Mouse (Mus musculus) hindbrain, embryonic 11.5 days (tissue): ENCODE measurements around the gene Pcyt2. TPM values are rescaled to one million over a fixed set of nuclear protein-coding genes. Genes with fewer than 3 reads are reported as not detected.

Experiments
- ATAC-seq: fragments of 200-750 bp; cut with Nextera tagmentation; 2 replicates; pipeline ENCODE4 v1.8.0; 2017; ENCODE audit warnings: mild to moderate bottlenecking, moderate TSS enrichment, moderate library complexity; ENCODE audit not compliant: low FRiP score
- DNase-seq: peaks from one replicate; pipeline ENCODE4 v3.0.0-alpha.2; 2015; ENCODE audit warnings: low spot score
- H3K27ac ChIP-seq: fragments of 300-500 bp; sonication (generic); 2 replicates; pipeline ENCODE4 v1.5.1; 2014; ENCODE audit warnings: mild to moderate bottlenecking, low read depth, low read length
- H3K27me3 ChIP-seq: fragments of 300-500 bp; sonication (generic); 2 replicates; pipeline ENCODE4 v1.6.1; 2014; ENCODE audit warnings: mild to moderate bottlenecking, low read length, moderate library complexity, mixed read lengths; ENCODE audit not compliant: control insufficient read depth, insufficient read depth
- H3K36me3 ChIP-seq: fragments of 300-500 bp; sonication (generic); 2 replicates; pipeline ENCODE4 v1.6.1; 2014; ENCODE audit warnings: mild to moderate bottlenecking, low read length, moderate library complexity, mixed read lengths; ENCODE audit not compliant: control insufficient read depth, insufficient read depth
- H3K4me1 ChIP-seq: fragments of 300-500 bp; sonication (generic); replicated peaks from 2 replicates; pipeline ENCODE4 v1.6.1; 2014; ENCODE audit warnings: low read length, mixed read lengths; ENCODE audit not compliant: control insufficient read depth, insufficient read depth
- H3K4me2 ChIP-seq: fragments of 300-500 bp; sonication (generic); replicated peaks from 2 replicates; pipeline ENCODE4 v1.6.1; 2014; ENCODE audit warnings: mild to moderate bottlenecking, low read depth, low read length
- H3K4me3 ChIP-seq: fragments of 300-500 bp; sonication (generic); 2 replicates; pipeline ENCODE4 v1.5.1; 2014; ENCODE audit warnings: low read depth, low read length
- H3K9ac ChIP-seq: fragments of 300-500 bp; sonication (generic); 2 replicates; pipeline ENCODE4 v1.6.1; 2014; ENCODE audit warnings: low read depth, low read length
- H3K9me3 ChIP-seq: fragments of 300-500 bp; sonication (generic); 2 replicates; pipeline ENCODE4 v1.6.1; 2016; ENCODE audit warnings: low read length; ENCODE audit not compliant: control insufficient read depth
- WGBS: fragments of 180-500 bp; shearing (Covaris S2); extraction: QIAGEN DNeasy Blood & Tissue Kit; methylation state at CpG from one replicate; pipeline ENCODE4 v1.1.7; 2014; 5-methylcytosine and 5-hydroxymethylcytosine counted together
- polyA plus RNA-seq: library from polyadenylated mRNA; unstranded; fragments of >200 nt; fragmentation: Nextera tagmentation; extraction: Ambion mirVana; gene quantifications from 2 replicates; pipeline ENCODE4 v1.2.1, GENCODE M21; 2014

The Pcyt2 gene
- 104 and 105 TPM in 2 replicates for polyA plus RNA-seq

GRCm38 (mm10) chr11:120617519-120618112 lies at the start of gene Pcyt2:
Pcyt2 (minus strand) TSS chr11:120617936.
- Histone ChIP-seq H3K4me3 (peak within 1 kb of the TSS; percentile 75), H3K27me3 (no peaks in the 10 kb centered on the region), H3K9me3 (no peaks in the 10 kb centered on the region), H3K36me3 (peaks cover 12% of the 10 kb centered on the region; the same call in 1 of the 2 replicates), H3K4me2 (peak within 1 kb of the TSS; percentile 84), H3K4me1 (peaks cover 4% of the 10 kb centered on the region; the same call in 1 of the 2 replicates), H3K27ac (peak within 1 kb of the TSS; percentile 58), H3K9ac (peak within 1 kb of the TSS; percentile 80)
- DNase-seq (peak; percentile 95), ATAC-seq (peak; percentile 93)
- 1% methylated on average over 56 of the region's 56 CpGs for WGBS

- Histone ChIP-seq H3K27me3 (peaks cover 17% of the 10 kb centered on the region), H3K9me3 (no peaks in the 10 kb centered on the region), H3K36me3 (no peaks in the 10 kb centered on the region), H3K27ac (no peak overlapping the region), H3K4me2 (no peak overlapping the region), H3K4me3 (no peak overlapping the region), H3K9ac (no peak overlapping the region), H3K4me1 (no peaks in the 10 kb centered on the region)
- no peak for ATAC-seq
- DNase-seq = no peak
- WGBS = 15% methylated on average over 3 of the region's 3 CpGs
These were observed 48.9 kb upstream of the Pcyt2 start for GRCm38 (mm10) chr11:120666617-120667016.

GRCm38 (mm10) chr11:120665406-120665805 lies 47.7 kb upstream of the Pcyt2 start:
- DNase-seq = no peak

GRCm38 (mm10) chr11:120663714-120664113 lies 46.0 kb upstream of the Pcyt2 start:
- Histone ChIP-seq H3K36me3 (no peaks in the 10 kb centered on the region), H3K27ac (no peak overlapping the region), H3K4me3 (no peak overlapping the region), H3K9me3 (no peaks in the 10 kb centered on the region), H3K4me2 (no peak overlapping the region), H3K4me1 (peaks cover 17% of the 10 kb centered on the region), H3K27me3 (peaks cover 46% of the 10 kb centered on the region), H3K9ac (no peak overlapping the region)
- WGBS = 67% methylated on average over 5 of the region's 5 CpGs
- DNase-seq (no peak), ATAC-seq (no peak)

More at GRCm38 (mm10) chr11:120665406-120665805, 47.7 kb upstream of the Pcyt2 start:
- H3K9ac ChIP-seq = no peak overlapping the region
- H3K27ac ChIP-seq = no peak overlapping the region
- H3K9me3 ChIP-seq = no peaks in the 10 kb centered on the region
- no peak for ATAC-seq
- peaks cover 29% of the 10 kb centered on the region for H3K27me3 ChIP-seq
- 63% methylated on average over 3 of the region's 3 CpGs for WGBS
- H3K36me3 ChIP-seq = no peaks in the 10 kb centered on the region
- H3K4me2 ChIP-seq = no peak overlapping the region
- H3K4me3 ChIP-seq = no peak overlapping the region
- peaks cover 7% of the 10 kb centered on the region for H3K4me1 ChIP-seq

GRCm38 (mm10) chr11:120662759-120663158 lies 45.0 kb upstream of the Pcyt2 start:
- Histone ChIP-seq H3K4me1 (peaks cover 17% of the 10 kb centered on the region), H3K9me3 (no peaks in the 10 kb centered on the region), H3K9ac (no peak overlapping the region), H3K4me3 (no peak overlapping the region), H3K27ac (no peak overlapping the region), H3K4me2 (no peak overlapping the region), H3K36me3 (no peaks in the 10 kb centered on the region), H3K27me3 (peaks cover 54% of the 10 kb centered on the region)
- 65% methylated on average over 6 of the region's 6 CpGs for WGBS
- no peak for DNase-seq
- no peak for ATAC-seq

GRCm38 (mm10) chr11:120661076-120661460 lies 43.3 kb upstream of the Pcyt2 start, which contains the start of gene Notum:
Notum (minus strand) TSS chr11:120661175.
- peak within 1 kb of the TSS; percentile 53 for H3K4me2 ChIP-seq
- no peaks in the 10 kb centered on the region for H3K9me3 ChIP-seq
- peak within 1 kb of the TSS; percentile 37 for H3K4me3 ChIP-seq
- H3K27me3 ChIP-seq = peaks cover 66% of the 10 kb centered on the region
- H3K36me3 ChIP-seq = no peaks in the 10 kb centered on the region
- H3K27ac ChIP-seq = no peak within 1 kb of the TSS
- H3K4me1 ChIP-seq = peaks cover 17% of the 10 kb centered on the region
- ATAC-seq (no peak), DNase-seq (no peak)
- WGBS = 1% methylated on average over 34 of the region's 35 CpGs
- H3K9ac ChIP-seq = peak within 1 kb of the TSS; percentile 27; the same call in 1 of the 2 replicates

GRCm38 (mm10) chr11:120660301-120661075 lies 42.8 kb upstream of the Pcyt2 start:
- no peak overlapping the region for H3K27ac ChIP-seq
- no peaks in the 10 kb centered on the region for H3K9me3 ChIP-seq
- no peaks in the 10 kb centered on the region for H3K36me3 ChIP-seq
- peaks cover 17% of the 10 kb centered on the region for H3K4me1 ChIP-seq
- H3K4me3 ChIP-seq = peak overlapping the region; percentile 37
- WGBS = under 1% methylated on average over 72 of the region's 95 CpGs
- ATAC-seq (peak; percentile 57; the same call in 1 of the 2 replicates), DNase-seq (peak; percentile 71)
- H3K9ac ChIP-seq = peak overlapping the region; percentile 27; the same call in 1 of the 2 replicates
- peak overlapping the region; percentile 53 for H3K4me2 ChIP-seq
- peaks cover 68% of the 10 kb centered on the region for H3K27me3 ChIP-seq

- H3K9ac ChIP-seq = peak overlapping the region; percentile 27; the same call in 1 of the 2 replicates
- peaks cover 17% of the 10 kb centered on the region for H3K4me1 ChIP-seq
- H3K36me3 ChIP-seq = no peaks in the 10 kb centered on the region
- peaks cover 68% of the 10 kb centered on the region for H3K27me3 ChIP-seq
- peak overlapping the region; percentile 37 for H3K4me3 ChIP-seq
- 3% methylated on average over 47 of the region's 50 CpGs for WGBS
- H3K4me2 ChIP-seq = peak overlapping the region; percentile 53
- H3K9me3 ChIP-seq = no peaks in the 10 kb centered on the region
- no peak overlapping the region for H3K27ac ChIP-seq
- ATAC-seq (no peak), DNase-seq (peak; percentile 36)
These were observed 42.0 kb upstream of the Pcyt2 start for GRCm38 (mm10) chr11:120659509-120660300.
